Mouse (Mus musculus): ENCODE measurements around the gene Olfr1065. TPM values are rescaled to one million over a fixed set of nuclear protein-coding genes. Genes with fewer than 3 reads are reported as not detected.
"Not testable (repeated sequence)": the region's sequence is repeated elsewhere in the genome, so short reads cannot be mapped to it uniquely, and the experiment has no call there.

Olfr1065 gene
- polyA plus RNA-seq (2012; rRNA removed) = not detected in 2 replicates

DNA sequence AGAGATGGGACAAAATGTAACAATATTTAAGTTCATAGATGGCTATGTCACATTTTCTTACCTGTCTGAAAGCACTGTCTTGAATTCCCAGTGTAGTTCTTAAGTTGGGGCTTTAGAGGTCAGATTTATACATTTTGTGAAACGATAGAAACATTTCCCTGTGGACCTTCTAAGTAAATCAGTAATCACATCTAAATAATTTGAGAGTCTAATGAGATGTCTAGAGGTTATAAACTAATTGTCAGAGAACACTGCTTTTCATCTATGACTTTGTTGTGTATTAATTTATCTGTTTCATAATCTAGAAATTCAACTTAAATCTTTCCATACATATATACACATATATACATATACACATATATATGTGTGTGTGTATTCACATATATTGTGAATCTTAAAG lies at the start of gene Olfr1065:
Gene Olfr1065, minus strand, starts transcription at position 101 of the 400 bp plus-strand sequence.
- H3K4me3 ChIP-seq (ENCODE audit: insufficient read depth, low read length); H3K4me1 ChIP-seq (ENCODE audit: control insufficient read depth, insufficient read depth, low read length); H3K27ac ChIP-seq (ENCODE audit: insufficient read depth, low read length): not testable (repeated sequence)

DNA sequence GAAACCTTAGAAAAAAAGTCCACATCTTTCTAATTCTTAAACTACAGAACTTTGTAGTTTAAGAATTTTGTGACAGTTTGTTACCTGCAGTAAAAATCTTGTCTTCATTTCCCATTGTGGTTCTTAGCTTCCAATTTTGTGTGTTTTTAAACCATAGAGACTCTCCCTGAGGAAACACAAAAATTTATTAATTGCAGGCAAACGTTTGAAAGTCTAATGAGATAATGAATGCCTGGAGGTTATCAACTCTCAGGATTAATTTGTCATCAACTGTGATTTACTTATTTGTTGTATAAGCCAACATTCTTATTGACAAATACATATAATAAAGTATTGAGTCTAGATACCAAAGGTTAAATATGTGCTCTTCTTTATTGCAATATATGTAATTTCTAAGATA lies 36.9 kb upstream of the Olfr1065 start, which contains the start of gene Olfr228:
Gene Olfr228, minus strand, starts transcription at position 101 of the 400 bp plus-strand sequence.
- Histone ChIP-seq H3K4me1 (ENCODE audit: control insufficient read depth, insufficient read depth, low read length) (no peaks in the 10 kb centered on the region), H3K27ac (ENCODE audit: insufficient read depth, low read length) (no peak within 1 kb of the TSS), H3K4me3 (ENCODE audit: insufficient read depth, low read length) (no peak within 1 kb of the TSS)
- TF ChIP-seq CTCF (IDR thresholded peaks at IDR 0.05; ENCODE audit: extremely low read depth, insufficient read depth, low read length) = no peak
- TF ChIP-seq POLR2A (IDR thresholded peaks at IDR 0.05; ENCODE audit: extremely low read depth, insufficient read depth, low read length) = no peak

DNA sequence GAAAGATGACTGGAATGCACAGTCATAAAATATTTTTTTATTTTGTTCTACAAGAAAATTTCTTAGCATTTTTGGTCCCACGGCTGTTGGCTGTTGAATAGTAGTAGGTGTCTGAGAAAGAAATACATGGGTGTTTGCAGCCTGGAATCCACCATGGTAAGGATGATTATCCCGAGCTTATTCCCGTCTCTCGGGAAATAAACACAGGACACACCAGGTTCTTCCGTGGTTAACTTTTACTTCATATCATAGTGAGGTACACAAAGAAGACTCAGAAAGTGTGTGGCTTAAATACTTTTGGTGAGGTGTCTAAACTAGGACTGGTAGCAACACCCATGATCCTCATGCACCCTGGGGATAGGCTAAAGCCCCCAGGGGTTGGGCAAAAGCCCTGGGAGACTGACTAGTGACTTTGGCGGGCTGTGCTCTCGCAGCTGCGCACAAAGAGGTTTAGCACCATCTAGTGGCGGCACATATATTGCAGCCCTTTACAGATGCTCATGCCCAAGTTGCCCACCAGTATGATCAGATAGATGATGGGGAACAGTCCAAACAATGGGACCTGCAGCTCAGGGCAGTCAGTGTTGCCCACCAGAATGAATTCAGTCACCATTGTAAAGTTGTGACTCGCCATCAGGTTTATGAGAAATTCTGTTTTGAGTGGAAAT lies 14.2 kb upstream of the Olfr1065 start:
- Histone ChIP-seq H3K4me1 (ENCODE audit: control insufficient read depth, insufficient read depth, low read length) (no peaks in the 10 kb centered on the region), H3K27ac (ENCODE audit: insufficient read depth, low read length) (no peak overlapping the region), H3K4me3 (ENCODE audit: insufficient read depth, low read length) (no peak overlapping the region)
- TF ChIP-seq CTCF (IDR thresholded peaks at IDR 0.05; ENCODE audit: extremely low read depth, insufficient read depth, low read length) = peak; percentile 47
- no peak for TF ChIP-seq POLR2A (IDR thresholded peaks at IDR 0.05; ENCODE audit: extremely low read depth, insufficient read depth, low read length)

DNA sequence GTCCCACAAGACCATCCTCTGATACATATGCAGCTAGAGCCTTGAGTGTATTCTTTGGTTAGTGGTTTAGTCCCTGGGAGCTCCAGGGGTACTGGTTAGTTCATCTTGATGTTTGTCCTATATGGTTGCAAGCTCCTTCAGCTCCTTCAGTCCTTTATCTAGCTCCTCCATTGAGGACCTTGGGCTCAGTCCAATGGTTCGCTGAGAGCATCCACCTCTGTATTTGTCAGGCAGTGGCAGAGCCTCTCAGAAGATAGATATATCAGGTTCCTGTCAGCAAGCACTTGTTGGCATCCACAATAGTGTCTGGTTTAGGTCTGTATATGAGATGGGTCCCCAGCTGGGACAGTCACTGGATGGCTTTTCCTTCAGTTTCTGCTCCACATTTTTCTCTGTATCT lies 10.0 kb upstream of the Olfr1065 start:
- no peak overlapping the region for H3K4me3 ChIP-seq (ENCODE audit: insufficient read depth, low read length)
- H3K27ac ChIP-seq (ENCODE audit: insufficient read depth, low read length) = no peak overlapping the region
- TF ChIP-seq CTCF (IDR thresholded peaks at IDR 0.05; ENCODE audit: extremely low read depth, insufficient read depth, low read length) (no peak), POLR2A (IDR thresholded peaks at IDR 0.05; ENCODE audit: extremely low read depth, insufficient read depth, low read length) (no peak)
- H3K4me1 ChIP-seq (ENCODE audit: control insufficient read depth, insufficient read depth, low read length) = no peaks in the 10 kb centered on the region

DNA sequence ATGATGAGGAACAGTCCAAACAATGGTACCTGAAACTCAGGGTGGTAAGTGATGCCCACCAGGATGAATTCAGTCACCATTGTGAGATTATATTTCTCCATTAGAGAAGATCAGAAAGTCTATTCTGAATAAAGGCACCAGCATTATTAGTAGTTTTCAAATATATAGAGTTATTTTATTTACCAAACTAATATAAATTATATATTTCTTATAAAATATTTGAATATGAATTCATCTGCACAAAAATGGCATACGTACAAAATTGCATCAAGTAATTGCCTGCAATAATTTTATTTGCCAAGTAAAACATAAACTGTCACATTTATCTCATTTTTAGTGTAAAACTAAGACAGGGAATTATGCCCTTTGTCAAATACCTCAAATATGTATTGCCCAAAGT lies 5.8 kb upstream of the Olfr1065 start, which contains the start of gene Olfr1066:
Gene Olfr1066, minus strand, starts transcription at position 101 of the 400 bp plus-strand sequence.
- TF ChIP-seq POLR2A (IDR thresholded peaks at IDR 0.05; ENCODE audit: extremely low read depth, insufficient read depth, low read length) (no peak), CTCF (IDR thresholded peaks at IDR 0.05; ENCODE audit: extremely low read depth, insufficient read depth, low read length) (no peak)
- Histone ChIP-seq H3K4me3 (ENCODE audit: insufficient read depth, low read length) (no peak within 1 kb of the TSS), H3K27ac (ENCODE audit: insufficient read depth, low read length) (no peak within 1 kb of the TSS), H3K4me1 (ENCODE audit: control insufficient read depth, insufficient read depth, low read length) (no peaks in the 10 kb centered on the region)

DNA sequence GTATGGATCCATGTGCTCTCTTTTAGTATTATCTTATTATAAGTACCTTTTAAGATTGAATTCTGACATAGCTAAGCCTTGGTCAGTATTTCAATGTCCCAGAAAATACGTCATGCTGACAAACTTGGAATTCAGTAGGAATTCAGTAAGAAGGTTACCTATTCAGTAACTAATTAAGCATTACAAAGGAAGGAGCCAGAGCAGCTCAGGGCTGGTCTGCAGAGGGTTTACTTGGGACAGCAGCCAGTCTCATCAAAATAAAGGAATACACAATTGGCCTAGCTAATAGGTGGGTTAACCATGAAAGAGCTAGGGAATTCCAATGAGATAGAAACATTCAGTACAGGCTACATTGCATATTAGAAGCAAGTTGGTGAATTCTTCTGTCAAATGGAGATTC lies 8.3 kb downstream of the Olfr1065 start:
- H3K27ac ChIP-seq (ENCODE audit: insufficient read depth, low read length); H3K4me1 ChIP-seq (ENCODE audit: control insufficient read depth, insufficient read depth, low read length); H3K4me3 ChIP-seq (ENCODE audit: insufficient read depth, low read length): not testable (repeated sequence)

DNA sequence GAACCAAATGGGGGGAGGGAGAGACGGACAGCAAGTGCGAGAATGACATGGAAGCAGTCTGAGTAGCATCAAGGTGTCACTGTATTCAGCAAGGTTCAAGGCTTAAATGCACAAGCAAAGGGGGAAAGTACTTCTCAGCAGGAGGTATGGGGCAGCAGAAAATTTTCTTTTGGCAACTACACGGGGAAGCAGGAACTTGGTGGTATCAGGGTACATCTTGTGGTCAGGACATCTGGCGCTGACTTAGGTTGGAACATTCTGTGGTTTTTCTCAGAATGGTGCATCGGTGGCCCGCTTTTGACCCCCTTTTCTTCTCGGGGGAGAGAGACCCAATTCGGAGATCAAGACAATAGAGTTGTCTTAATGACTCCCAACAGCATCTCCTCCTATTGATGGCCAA lies 21.9 kb downstream of the Olfr1065 start:
- not testable (repeated sequence) for H3K4me3 ChIP-seq (ENCODE audit: insufficient read depth, low read length); H3K27ac ChIP-seq (ENCODE audit: insufficient read depth, low read length); H3K4me1 ChIP-seq (ENCODE audit: control insufficient read depth, insufficient read depth, low read length)

DNA sequence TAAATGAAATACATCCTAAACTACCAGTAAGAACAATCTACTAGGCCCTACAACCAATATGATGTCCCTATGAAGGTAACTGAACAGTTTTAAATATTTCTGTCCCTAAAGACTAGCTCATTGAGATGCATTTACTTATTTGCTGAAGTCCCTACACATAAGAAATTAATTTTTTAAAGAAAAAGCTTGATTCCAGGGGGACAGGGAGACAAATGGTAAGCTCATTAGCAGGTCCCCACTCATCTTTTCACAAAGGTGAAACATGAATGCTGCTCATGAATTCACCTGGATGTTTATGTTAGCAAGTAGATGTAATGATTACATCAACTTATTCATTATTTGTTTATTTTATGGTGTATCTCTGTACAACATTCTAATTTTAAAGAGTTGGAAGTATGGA lies 23.7 kb downstream of the Olfr1065 start, which contains the start of gene Olfr1062:
Gene Olfr1062, minus strand, starts transcription at position 101 of the 400 bp plus-strand sequence.
- not testable (repeated sequence) for H3K27ac ChIP-seq (ENCODE audit: insufficient read depth, low read length); H3K4me1 ChIP-seq (ENCODE audit: control insufficient read depth, insufficient read depth, low read length); H3K4me3 ChIP-seq (ENCODE audit: insufficient read depth, low read length)

DNA sequence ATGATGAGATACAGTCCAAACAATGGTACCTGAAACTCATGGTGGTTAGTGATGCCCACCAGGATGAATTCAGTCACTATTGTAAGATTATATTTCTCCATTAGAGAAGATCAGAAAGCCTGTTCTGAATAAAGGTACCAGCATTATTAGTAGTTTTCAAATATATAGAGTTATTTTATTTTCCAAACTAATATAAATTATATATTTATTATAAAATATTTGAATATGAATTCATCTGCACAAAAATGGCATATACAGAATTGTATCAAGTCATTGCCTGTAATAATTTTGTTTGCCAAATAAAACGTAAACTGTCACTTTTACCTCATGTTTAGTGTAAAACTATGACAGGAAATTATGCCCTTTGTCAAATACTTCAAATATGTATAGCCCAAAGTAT lies 36.4 kb downstream of the Olfr1065 start, which contains the start of gene Olfr1061:
Gene Olfr1061, minus strand, starts transcription at position 101 of the 400 bp plus-strand sequence.
- no peak within 1 kb of the TSS for H3K4me3 ChIP-seq (ENCODE audit: insufficient read depth, low read length)
- TF ChIP-seq CTCF (IDR thresholded peaks at IDR 0.05; ENCODE audit: extremely low read depth, insufficient read depth, low read length) = no peak
- no peak for TF ChIP-seq POLR2A (IDR thresholded peaks at IDR 0.05; ENCODE audit: extremely low read depth, insufficient read depth, low read length)
- H3K4me1 ChIP-seq (ENCODE audit: control insufficient read depth, insufficient read depth, low read length) = no peaks in the 10 kb centered on the region
- no peak within 1 kb of the TSS for H3K27ac ChIP-seq (ENCODE audit: insufficient read depth, low read length)

DNA sequence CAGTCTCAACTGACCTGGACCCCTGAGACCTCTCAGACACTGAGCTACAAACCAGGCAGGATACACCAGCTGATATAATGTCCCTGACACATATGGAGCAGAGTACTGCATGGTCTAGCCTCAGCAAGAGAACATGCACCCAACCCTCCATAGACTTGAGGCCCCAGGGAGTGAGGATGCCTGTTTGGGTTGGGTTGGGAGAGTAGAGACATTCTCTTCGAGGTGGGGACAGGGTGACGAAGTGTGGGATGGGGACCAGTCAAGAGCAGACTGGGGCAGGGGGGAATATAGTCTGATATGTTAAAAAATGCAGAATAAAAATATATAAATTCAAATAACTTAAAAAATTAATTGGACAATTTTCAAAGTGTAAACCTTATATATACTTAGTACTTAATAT lies 55.3 kb downstream of the Olfr1065 start:
- no peak for TF ChIP-seq POLR2A (IDR thresholded peaks at IDR 0.05; ENCODE audit: extremely low read depth, insufficient read depth, low read length)
- TF ChIP-seq CTCF (IDR thresholded peaks at IDR 0.05; ENCODE audit: extremely low read depth, insufficient read depth, low read length) = no peak
- Histone ChIP-seq H3K4me3 (ENCODE audit: insufficient read depth, low read length) (no peak overlapping the region), H3K4me1 (ENCODE audit: control insufficient read depth, insufficient read depth, low read length) (no peaks in the 10 kb centered on the region), H3K27ac (ENCODE audit: insufficient read depth, low read length) (no peak overlapping the region)

Other genes with a start within 250 kb of the Olfr1065 start
- gene Olfr1045, start 247.6 kb downstream of the Olfr1065 start, polyA plus RNA-seq (2012; rRNA removed) = not detected in 2 replicates
- not detected in 2 replicates for gene Olfr1046, start 231.3 kb downstream of the Olfr1065 start, polyA plus RNA-seq (2012; rRNA removed)
- not detected in 2 replicates for gene Olfr1047, start 219.2 kb downstream of the Olfr1065 start, polyA plus RNA-seq (2012; rRNA removed)
- not detected in 2 replicates for gene Olfr1048, start 210.3 kb downstream of the Olfr1065 start, polyA plus RNA-seq (2012; rRNA removed)
- not detected in 2 replicates for gene Olfr1049, start 192.3 kb downstream of the Olfr1065 start, polyA plus RNA-seq (2012; rRNA removed)
- not detected in 2 replicates for gene Olfr1051, start 171.5 kb downstream of the Olfr1065 start, polyA plus RNA-seq (2012; rRNA removed)
- not detected in 2 replicates for gene Olfr1052, start 158.1 kb downstream of the Olfr1065 start, polyA plus RNA-seq (2012; rRNA removed)
- gene Olfr1053, start 135.3 kb downstream of the Olfr1065 start, polyA plus RNA-seq (2012; rRNA removed) = not detected in 2 replicates
- not detected in 2 replicates for gene Olfr1054, start 115.2 kb downstream of the Olfr1065 start, polyA plus RNA-seq (2012; rRNA removed)
- not detected in 2 replicates for gene Olfr1055, start 100.3 kb downstream of the Olfr1065 start, polyA plus RNA-seq (2012; rRNA removed)
- not detected in 2 replicates for gene Olfr1056, start 88.1 kb downstream of the Olfr1065 start, polyA plus RNA-seq (2012; rRNA removed)
- not detected in 2 replicates for gene Olfr1057, start 72.2 kb downstream of the Olfr1065 start, polyA plus RNA-seq (2012; rRNA removed)
- gene Olfr1058, start 62.0 kb downstream of the Olfr1065 start, polyA plus RNA-seq (2012; rRNA removed) = not detected in 2 replicates
- not detected in 2 replicates for gene Olfr1061, start 36.5 kb downstream of the Olfr1065 start, polyA plus RNA-seq (2012; rRNA removed)
- gene Olfr1062, start 23.8 kb downstream of the Olfr1065 start, polyA plus RNA-seq (2012; rRNA removed) = not detected in 2 replicates
- gene Olfr1066, start 5.7 kb upstream of the Olfr1065 start, polyA plus RNA-seq (2012; rRNA removed) = not detected in 2 replicates
- not detected in 2 replicates for gene Olfr228, start 36.8 kb upstream of the Olfr1065 start, polyA plus RNA-seq (2012; rRNA removed)
- gene Olfr1076, start 57.9 kb upstream of the Olfr1065 start, polyA plus RNA-seq (2012; rRNA removed) = not detected in 2 replicates
- gene Olfr1079, start 91.9 kb upstream of the Olfr1065 start, polyA plus RNA-seq (2012; rRNA removed) = not detected in 2 replicates
- gene Olfr1080, start 107.6 kb upstream of the Olfr1065 start, polyA plus RNA-seq (2012; rRNA removed) = not detected in 2 replicates
- not detected in 2 replicates for gene Olfr1082, start 148.4 kb upstream of the Olfr1065 start, polyA plus RNA-seq (2012; rRNA removed)
- gene Olfr1084, start 189.1 kb upstream of the Olfr1065 start, polyA plus RNA-seq (2012; rRNA removed) = not detected in 2 replicates
- not detected in 2 replicates for gene Olfr1085, start 211.4 kb upstream of the Olfr1065 start, polyA plus RNA-seq (2012; rRNA removed)
- not detected in 2 replicates for gene Olfr1086, start 229.5 kb upstream of the Olfr1065 start, polyA plus RNA-seq (2012; rRNA removed)
- not detected in 2 replicates for gene Olfr1087, start 247.8 kb upstream of the Olfr1065 start, polyA plus RNA-seq (2012; rRNA removed)